Mouse (Mus musculus): Measurements from ENCODE around the gene Nyx. TPM values are rescaled to one million over a fixed set of nuclear protein-coding genes. Genes with fewer than 3 reads are reported as not detected.
"Not testable (repeated sequence)": the region's sequence is repeated elsewhere in the genome, so short reads cannot be mapped to it uniquely, and the experiment has no call there.

The Nyx gene
- 0.04 and 0.06 TPM in 2 replicates for polyA plus RNA-seq (2016; fragmentation: Nextera tagmentation; extraction: Ambion mirVana)

DNA sequence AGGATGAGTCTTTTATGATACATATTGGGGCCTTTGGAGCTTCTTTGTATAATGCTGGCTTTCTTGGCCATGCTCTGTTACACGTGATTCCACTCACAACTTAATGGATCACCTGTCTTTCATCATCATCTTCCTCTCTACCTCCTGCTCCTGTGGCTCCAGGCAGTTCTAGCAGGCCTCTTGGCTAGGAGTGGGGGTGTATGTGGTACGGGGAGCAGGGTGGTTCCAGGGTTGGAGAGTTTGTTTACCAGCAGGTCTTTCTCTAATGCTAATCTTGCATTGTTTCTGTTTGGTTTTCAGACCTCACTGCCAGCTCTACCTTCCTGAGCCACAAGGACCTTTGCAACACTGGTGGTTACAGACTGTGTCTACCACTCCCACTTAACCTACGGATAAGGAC, at the start of gene Nyx:
TSS of gene Nyx (plus strand) at position 301 of the 400 bp plus-strand sequence.
- Histone ChIP-seq H3K27me3 (ENCODE audit: poor library complexity, severe bottlenecking) (peaks cover 77% of the 10 kb centered on the region), H3K4me1 (peaks cover 6% of the 10 kb centered on the region; the same call in 1 of the 2 replicates), H3K27ac (no peak within 1 kb of the TSS), H3K4me3 (no peak within 1 kb of the TSS), H3K9me3 (no peaks in the 10 kb centered on the region), H3K36me3 (replicated peaks) (no peaks in the 10 kb centered on the region)
- DNase-seq (ENCODE audit: extremely low spot score, low spot score), result no peak
- WGBS, result 83% methylated on average over 3 of the region's 3 CpGs

GRCm38 (mm10) chrX:13422047-13422446, 43.9 kb upstream of the Nyx start:
- H3K4me3 ChIP-seq, result no peak overlapping the region
- H3K27ac ChIP-seq, result no peak overlapping the region
- H3K36me3 ChIP-seq (replicated peaks), result no peaks in the 10 kb centered on the region
- no peak for DNase-seq (ENCODE audit: extremely low spot score, low spot score)
- H3K27me3 ChIP-seq (ENCODE audit: poor library complexity, severe bottlenecking), result peaks cover 64% of the 10 kb centered on the region
- WGBS, result 78% methylated on average over 4 of the region's 4 CpGs
- H3K9me3 ChIP-seq, result no peaks in the 10 kb centered on the region
- no peaks in the 10 kb centered on the region for H3K4me1 ChIP-seq

DNA sequence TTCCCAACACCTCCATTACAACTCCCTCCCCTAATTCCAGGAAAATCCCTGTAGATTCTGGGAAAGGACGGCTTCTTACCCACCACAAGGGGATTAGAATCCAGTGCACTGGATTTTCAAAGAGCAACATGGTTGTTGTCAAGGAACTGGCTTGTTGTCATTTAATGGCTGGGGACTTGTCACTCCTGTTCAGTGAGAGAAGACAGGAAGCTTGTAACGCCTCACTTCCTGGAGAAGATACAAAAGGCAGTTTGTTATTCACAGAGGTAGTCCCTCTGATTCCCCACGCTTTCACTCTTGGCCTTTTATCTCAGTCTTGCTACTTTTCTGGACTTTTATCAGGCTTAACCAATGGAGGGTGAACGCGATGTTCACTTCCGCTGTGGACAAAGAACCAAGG, 34.5 kb upstream of the Nyx start:
- WGBS, result 65% methylated on average over 6 of the region's 6 CpGs
- H3K27me3 ChIP-seq (ENCODE audit: poor library complexity, severe bottlenecking), result peaks cover 85% of the 10 kb centered on the region

GRCm38 (mm10) chrX:13436042-13436441, 29.9 kb upstream of the Nyx start:
- H3K36me3 ChIP-seq (replicated peaks); H3K4me1 ChIP-seq; H3K9me3 ChIP-seq; DNase-seq (ENCODE audit: extremely low spot score, low spot score); H3K4me3 ChIP-seq; H3K27ac ChIP-seq: not testable (repeated sequence)
- H3K27me3 ChIP-seq (ENCODE audit: poor library complexity, severe bottlenecking), result peaks cover 86% of the 10 kb centered on the region
- 93% methylated on average over 2 of the region's 2 CpGs for WGBS

More for the DNA sequence above, 34.5 kb upstream of the Nyx start:
- no peak for DNase-seq (ENCODE audit: extremely low spot score, low spot score)
- Histone ChIP-seq H3K27ac (no peak overlapping the region), H3K4me1 (no peaks in the 10 kb centered on the region), H3K36me3 (replicated peaks) (no peaks in the 10 kb centered on the region), H3K9me3 (no peaks in the 10 kb centered on the region), H3K4me3 (no peak overlapping the region)

DNA sequence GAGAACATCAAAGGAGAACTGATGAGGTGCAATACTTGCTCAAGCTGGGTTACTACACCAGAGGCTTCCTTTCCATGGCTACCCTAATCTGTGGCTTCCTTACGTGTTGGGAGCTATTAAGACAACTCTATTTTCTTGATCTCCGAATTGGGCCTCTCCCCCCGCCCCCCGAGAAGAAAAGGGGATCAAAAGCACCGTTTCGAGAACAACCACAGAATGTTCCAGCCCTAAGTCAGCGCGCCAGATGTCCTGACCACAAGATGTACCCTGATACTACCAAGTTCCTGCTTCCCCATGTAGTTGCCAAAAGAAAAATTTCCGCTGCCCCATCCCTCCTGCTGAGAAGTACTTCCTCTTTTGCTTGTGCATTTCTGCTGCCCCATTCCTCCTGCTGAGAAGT, 9.4 kb upstream of the Nyx start:
- DNase-seq (ENCODE audit: extremely low spot score, low spot score); H3K4me3 ChIP-seq; H3K9me3 ChIP-seq; H3K27ac ChIP-seq; H3K4me1 ChIP-seq; H3K36me3 ChIP-seq (replicated peaks): not testable (repeated sequence)
- WGBS, result 86% methylated on average over 9 of the region's 9 CpGs
- H3K27me3 ChIP-seq (ENCODE audit: poor library complexity, severe bottlenecking), result peaks cover 84% of the 10 kb centered on the region

GRCm38 (mm10) chrX:13458766-13459165, 7.1 kb upstream of the Nyx start:
- Histone ChIP-seq H3K27ac (no peak overlapping the region), H3K36me3 (replicated peaks) (no peaks in the 10 kb centered on the region), H3K9me3 (no peaks in the 10 kb centered on the region), H3K4me1 (peaks cover 7% of the 10 kb centered on the region; the same call in 1 of the 2 replicates), H3K27me3 (ENCODE audit: poor library complexity, severe bottlenecking) (peaks cover 64% of the 10 kb centered on the region), H3K4me3 (no peak overlapping the region)
- WGBS, result 96% methylated on average over 1 of the region's 1 CpGs
- DNase-seq (ENCODE audit: extremely low spot score, low spot score), result no peak

DNA sequence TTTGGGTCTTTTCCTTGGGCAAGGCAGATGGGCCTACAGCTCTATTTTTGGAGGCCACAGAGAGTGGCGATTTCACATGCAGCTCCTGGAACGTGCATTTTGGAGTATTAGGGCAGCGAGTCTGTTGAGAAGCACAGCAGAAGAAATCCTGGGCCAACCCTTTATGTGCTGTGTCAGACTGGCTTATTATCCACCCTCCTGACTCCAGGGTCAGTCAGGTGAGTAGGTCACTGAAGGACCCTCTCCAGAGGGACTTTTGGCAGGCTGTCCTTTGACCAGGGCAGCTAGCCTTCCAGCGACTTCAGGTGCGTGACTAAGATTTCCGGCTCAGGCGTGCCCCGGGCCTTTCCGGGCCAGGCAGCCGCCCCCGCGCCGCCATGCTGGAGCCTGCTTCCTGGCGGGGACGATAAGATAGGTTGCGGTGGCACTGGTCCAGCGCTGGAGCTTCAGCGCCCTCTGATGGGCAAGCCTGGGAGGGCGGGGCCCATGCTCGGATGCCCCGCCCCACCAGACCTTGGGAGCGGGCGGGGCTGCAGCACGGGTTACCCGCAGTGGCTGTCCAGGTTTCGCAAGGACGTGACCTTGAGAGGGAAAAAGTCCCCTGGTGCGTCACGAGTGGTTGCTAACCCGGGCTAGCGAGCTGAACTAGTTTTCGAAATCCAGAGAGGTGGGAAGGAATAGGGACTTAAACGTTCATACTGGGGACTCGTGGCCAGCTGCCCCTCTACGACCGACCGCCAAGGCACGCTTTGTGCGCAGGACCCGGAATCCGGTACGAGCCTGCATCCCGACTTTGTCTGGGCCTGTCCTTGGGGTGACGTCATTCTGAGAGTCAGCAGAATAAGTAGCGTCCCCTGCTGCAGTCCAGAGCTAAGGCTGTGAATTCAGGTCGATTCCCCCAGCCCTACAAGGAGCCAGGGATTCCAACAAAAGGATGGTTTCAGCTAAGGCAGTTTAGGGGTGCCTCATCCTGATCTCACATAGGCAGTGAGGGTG, 4.3 kb upstream of the Nyx start:
- Histone ChIP-seq H3K27me3 (ENCODE audit: poor library complexity, severe bottlenecking) (peaks cover 72% of the 10 kb centered on the region), H3K4me1 (peaks cover 7% of the 10 kb centered on the region; the same call in 1 of the 2 replicates), H3K9me3 (no peaks in the 10 kb centered on the region), H3K36me3 (replicated peaks) (no peaks in the 10 kb centered on the region), H3K27ac (peak overlapping the region; percentile 88), H3K4me3 (peak overlapping the region; percentile 49)
- WGBS, result 18% methylated on average over 46 of the region's 46 CpGs
- DNase-seq (ENCODE audit: extremely low spot score, low spot score), result peak; percentile 82

DNA sequence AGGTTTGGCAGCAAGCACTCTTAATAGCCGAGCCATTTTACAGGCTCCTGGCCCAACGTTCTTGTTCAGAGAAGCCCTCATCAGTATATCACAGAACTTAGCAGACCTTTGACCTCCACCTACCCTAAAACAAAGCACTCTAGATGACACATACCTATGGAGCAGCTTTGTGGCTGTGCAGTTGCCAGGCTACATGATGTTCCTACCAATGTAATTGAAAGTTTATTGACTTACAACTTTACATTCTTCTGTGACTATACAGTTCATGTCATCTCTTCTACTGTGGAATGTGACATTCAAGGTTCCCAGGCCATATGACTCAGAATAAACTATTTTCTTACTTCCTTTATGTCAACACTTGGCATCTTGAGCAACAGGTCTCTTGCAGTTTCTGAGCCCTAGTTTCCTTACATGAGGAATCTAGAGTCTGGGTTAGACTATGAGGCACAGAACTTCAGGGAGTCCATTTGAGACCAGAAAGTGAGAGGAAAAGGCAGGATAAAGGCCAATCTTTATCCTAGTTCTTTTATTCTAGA, 2.9 kb upstream of the Nyx start:
- no peaks in the 10 kb centered on the region for H3K9me3 ChIP-seq
- 87% methylated on average over 2 of the region's 2 CpGs for WGBS
- H3K27ac ChIP-seq, result no peak overlapping the region
- peaks cover 7% of the 10 kb centered on the region; the same call in 1 of the 2 replicates for H3K4me1 ChIP-seq
- no peak overlapping the region for H3K4me3 ChIP-seq
- DNase-seq (ENCODE audit: extremely low spot score, low spot score), result no peak
- H3K27me3 ChIP-seq (ENCODE audit: poor library complexity, severe bottlenecking), result peaks cover 75% of the 10 kb centered on the region
- H3K36me3 ChIP-seq (replicated peaks), result no peaks in the 10 kb centered on the region

DNA sequence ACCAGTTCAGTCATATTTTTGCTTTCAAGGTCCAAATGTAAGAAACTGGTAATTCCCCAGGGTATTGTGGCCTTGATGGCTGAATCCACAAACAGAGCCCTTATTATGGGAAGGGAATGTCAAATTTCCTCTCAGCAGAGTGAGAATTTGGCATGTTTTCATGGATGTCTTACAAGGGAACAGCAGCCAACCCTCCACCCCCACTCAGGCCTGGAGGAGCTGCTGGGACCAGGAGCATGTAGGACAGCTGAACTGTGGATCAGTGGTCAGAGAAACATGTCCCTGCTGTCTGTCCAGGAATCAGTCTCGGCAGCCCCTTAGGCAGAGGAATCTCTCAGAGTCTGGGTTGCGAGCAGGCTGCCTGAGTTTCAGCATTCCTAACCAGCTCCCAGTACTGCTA, 771 bp downstream of the Nyx start:
- DNase-seq (ENCODE audit: extremely low spot score, low spot score), result no peak
- Histone ChIP-seq H3K36me3 (replicated peaks) (no peaks in the 10 kb centered on the region), H3K27me3 (ENCODE audit: poor library complexity, severe bottlenecking) (peaks cover 73% of the 10 kb centered on the region), H3K9me3 (no peaks in the 10 kb centered on the region), H3K4me3 (no peak overlapping the region), H3K4me1 (no peaks in the 10 kb centered on the region), H3K27ac (no peak overlapping the region)
- 86% methylated on average over 2 of the region's 2 CpGs for WGBS

- 82% methylated on average over 6 of the region's 6 CpGs for WGBS
Observed at GRCm38 (mm10) chrX:13467121-13467571, 1.2 kb downstream of the Nyx start.

GRCm38 (mm10) chrX:13469160-13470116, 3.5 kb downstream of the Nyx start:
- Histone ChIP-seq H3K9me3 (no peaks in the 10 kb centered on the region), H3K27me3 (ENCODE audit: poor library complexity, severe bottlenecking) (peaks cover 79% of the 10 kb centered on the region), H3K4me3 (no peak overlapping the region), H3K27ac (no peak overlapping the region), H3K36me3 (replicated peaks) (no peaks in the 10 kb centered on the region), H3K4me1 (no peaks in the 10 kb centered on the region)
- 79% methylated on average over 9 of the region's 9 CpGs for WGBS
- DNase-seq (ENCODE audit: extremely low spot score, low spot score), result no peak

More at GRCm38 (mm10) chrX:13467121-13467571, 1.2 kb downstream of the Nyx start:
- Histone ChIP-seq H3K27me3 (ENCODE audit: poor library complexity, severe bottlenecking) (peaks cover 73% of the 10 kb centered on the region), H3K27ac (no peak overlapping the region), H3K36me3 (replicated peaks) (no peaks in the 10 kb centered on the region), H3K9me3 (no peaks in the 10 kb centered on the region), H3K4me3 (no peak overlapping the region), H3K4me1 (no peaks in the 10 kb centered on the region)
- no peak for DNase-seq (ENCODE audit: extremely low spot score, low spot score)

GRCm38 (mm10) chrX:13471925-13472324, 6.0 kb downstream of the Nyx start:
- DNase-seq (ENCODE audit: extremely low spot score, low spot score), result no peak
- Histone ChIP-seq H3K4me1 (no peaks in the 10 kb centered on the region), H3K36me3 (replicated peaks) (no peaks in the 10 kb centered on the region), H3K27ac (no peak overlapping the region), H3K4me3 (no peak overlapping the region), H3K9me3 (no peaks in the 10 kb centered on the region), H3K27me3 (ENCODE audit: poor library complexity, severe bottlenecking) (peaks cover 79% of the 10 kb centered on the region)
- 74% methylated on average over 3 of the region's 3 CpGs for WGBS
